8 mouse cellular contexts compared by ENCODE assay signal in genomic region chr9:71616185-71616584, GRCm38 (mm10). TPM values are rescaled to one million over a fixed set of nuclear protein-coding genes. Genes with fewer than 3 reads are reported as not detected.
A peak's percentile ranks its signal among the peaks of the same experiment; 100 is the strongest.
DNase-seq lines count a peak whose midpoint lies in the region; ATAC-seq and TF ChIP-seq lines count a peak whose summit lies in the region.

No protein-coding gene starts in this region.

- DNase-seq in 3134 (ENCODE audit: extremely low read depth, insufficient read length, low spot score) (peak; percentile 39), MEL-GATA-1-ER (ENCODE audit: extremely low read depth, low read depth) (peak; percentile 77)
- DNase-seq in cerebellum, postnatal 14 days: peak; percentile 85 to 87
- DNase-seq in gastrocnemius, adult 8-10 months (ENCODE audit: low spot score in 2 of 2): peak; percentile 44 to 54
- DNase-seq in kidney, postnatal 0 days (ENCODE audit: low spot score): peak; percentile 95
- DNase-seq in liver, embryonic 13.5 days: peak; percentile 52
- DNase-seq in retina, postnatal 1 day: peak; percentile 86
- peak; percentile 92 for DNase-seq in thymus, postnatal 4 days

- H3K4me1 ChIP-seq in kidney, postnatal 0 days (replicated peaks; ENCODE audit: insufficient read depth, low read length): no peaks in the 10 kb centered on the region
- no peaks in the 10 kb centered on the region for H3K4me1 ChIP-seq in liver, embryonic 13.5 days (replicated peaks)

- no peaks in the 10 kb centered on the region for H3K9me3 ChIP-seq in kidney, postnatal 0 days (replicated peaks; ENCODE audit: low read length)
- no peaks in the 10 kb centered on the region for H3K9me3 ChIP-seq in liver, embryonic 13.5 days (replicated peaks)

- H3K27me3 ChIP-seq in kidney, postnatal 0 days (ENCODE audit: insufficient read depth, low read length): no peaks in the 10 kb centered on the region
- 0 out of 2 replicates have a peak, but pooled peaks cover 3% of the 10 kb centered on the region for H3K27me3 ChIP-seq in liver, embryonic 13.5 days

- H3K27ac ChIP-seq in kidney, postnatal 0 days: no peak overlapping the region
- H3K27ac ChIP-seq in liver, embryonic 13.5 days: no peak overlapping the region

- H3K9ac ChIP-seq in kidney, postnatal 0 days (ENCODE audit: low read depth, low read length): no peak overlapping the region
- H3K9ac ChIP-seq in liver, embryonic 13.5 days: no peak overlapping the region

- H3K4me3 ChIP-seq in kidney, postnatal 0 days (replicated peaks; ENCODE audit: low read depth, low read length): no peak overlapping the region
- no peak overlapping the region for H3K4me3 ChIP-seq in liver, embryonic 13.5 days (replicated peaks)

- 7% methylated on average over 3 of the region's 3 CpGs for WGBS in kidney, postnatal 0 days
- WGBS in liver, embryonic 13.5 days (ENCODE audit: insufficient replicate concordance): 9% methylated on average over 3 of the region's 3 CpGs

- no peak overlapping the region for H3K4me2 ChIP-seq in kidney, postnatal 0 days (ENCODE audit: low read length)
- no peak overlapping the region for H3K4me2 ChIP-seq in liver, embryonic 13.5 days

- TF ChIP-seq CTCF in kidney, postnatal 0 days (IDR thresholded peaks at IDR 0.05; ENCODE audit: low read depth): peak; percentile 96

- no peaks in the 10 kb centered on the region for H3K36me3 ChIP-seq in kidney, postnatal 0 days (ENCODE audit: insufficient read depth, low read length)
- no peaks in the 10 kb centered on the region for H3K36me3 ChIP-seq in liver, embryonic 13.5 days

- 0 out of 2 replicates have a peak, but pooled peaks have one; percentile 34 for ATAC-seq in kidney, postnatal 0 days (replicated peaks; ENCODE audit: low FRiP score, low read depth)
- ATAC-seq in liver, embryonic 13.5 days (ENCODE audit: low read depth): no peak

RNA-seq across cellular contexts. Expression of gene Myzap, which starts 24.0 kb away (rescaled TPM):
- 1 to 10 TPM; 1.8 to 3.2 (median 2.5) TPM for total RNA-seq in gastrocnemius, adult 8-10 months (2022)
- polyA plus RNA-seq in kidney, postnatal 0 days (2015; fragmentation: Nextera tagmentation; extraction: Ambion mirVana): 14.8 and 16.9 TPM in 2 replicates
- 3.0 and 3.6 TPM in 2 replicates for polyA plus RNA-seq in liver, embryonic 13.5 days (2015; fragmentation: Nextera tagmentation; extraction: Ambion mirVana)

Comparison
In these comparisons a context has a peak if more than half of its experiments do, and no peak if none do; other contexts are left out.
1. DNase-seq: peak in every context shown above with its lines; median percentile 95 in kidney, postnatal 0 days; 92 in thymus, postnatal 4 days; 86 in cerebellum, postnatal 14 days; 86 in retina, postnatal 1 day; 77 in MEL-GATA-1-ER; 52 in liver, embryonic 13.5 days; 49 in gastrocnemius, adult 8-10 months; 39 in 3134.